Mouse (Mus musculus): ENCODE results near the gene Vdr.

DNA sequence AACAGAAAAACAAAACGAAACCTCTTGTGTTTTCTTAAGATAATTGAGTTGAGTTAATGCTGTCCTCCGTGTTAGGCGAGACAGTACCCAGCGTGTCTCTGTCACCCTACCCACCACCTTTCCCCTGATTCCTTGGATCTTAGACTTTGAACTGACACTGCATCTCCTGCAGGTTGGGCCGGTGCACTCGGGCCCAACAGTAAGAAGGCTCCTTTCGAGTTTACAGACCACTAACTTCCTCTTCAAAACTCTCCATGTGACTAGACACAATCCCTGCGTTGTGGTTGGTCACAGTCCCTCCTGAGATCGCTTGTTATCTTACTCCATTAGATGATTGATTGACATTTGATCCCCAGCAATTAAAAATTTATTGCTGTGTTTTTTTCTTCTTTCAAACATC lies 7.6 kb upstream of the Vdr start:
- TF ChIP-seq CTCF (IDR thresholded peaks at IDR 0.05; ENCODE audit: low read depth) = no peak
- no peak for TF ChIP-seq EP300 (IDR thresholded peaks at IDR 0.05; ENCODE audit: low read depth)

Data from liver, embryonic 14.5 days (tissue).